Mouse (Mus musculus) adrenal gland (tissue): ENCODE results near the gene Rnf19b.

Experiments used
- intact Hi-C: fragments of 180-260 bp; cut with DNase I; formaldehyde crosslinking; loops from one replicate; pipeline ENCODE4 v1.15.1; 2025

The Rnf19b gene

DNA sequence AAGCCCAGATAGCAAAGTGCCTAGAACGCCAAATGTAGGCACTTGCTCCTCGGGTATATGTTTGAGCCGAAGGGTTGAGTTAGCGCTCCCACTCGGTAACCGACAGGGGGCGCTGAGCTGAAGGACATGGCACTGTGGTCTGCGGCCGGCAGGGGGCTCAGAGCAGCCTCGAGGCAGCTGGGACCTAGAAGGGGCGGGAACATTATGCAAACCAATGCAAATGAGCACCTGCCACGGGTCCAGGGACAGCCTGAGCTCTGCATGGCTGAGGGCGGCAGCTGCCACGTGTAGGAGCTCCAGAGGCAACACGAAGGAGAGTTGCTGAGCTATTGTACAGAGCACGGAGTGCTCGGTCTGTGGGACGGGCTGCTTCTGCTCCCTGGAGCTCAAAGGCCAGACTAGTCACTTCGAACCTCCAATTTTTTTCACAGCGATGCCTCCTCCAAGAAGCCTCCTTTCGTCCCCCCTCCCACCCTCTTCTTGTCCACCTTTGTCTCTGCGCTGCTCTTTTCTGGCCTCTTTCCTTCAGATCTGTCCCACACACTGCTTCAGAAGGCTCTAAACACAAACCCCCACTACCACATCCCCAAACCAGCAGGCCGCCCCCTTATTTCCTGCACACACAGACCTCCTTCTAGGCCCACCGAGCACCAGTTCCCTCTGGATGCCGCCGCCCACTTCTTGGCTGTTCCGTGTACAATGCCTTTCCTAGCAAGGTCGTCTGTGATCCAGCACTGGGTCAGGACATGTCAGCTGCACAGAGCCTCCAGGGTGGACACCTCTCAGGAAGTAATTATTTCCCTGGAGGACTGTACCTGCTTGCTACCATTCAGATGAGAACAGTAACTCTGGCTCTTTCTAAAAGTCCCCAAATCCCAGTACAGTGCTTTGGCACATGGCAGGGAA is 55.3 kb downstream of the Rnf19b start:
- intact Hi-C loops, result no loop called here

DNA sequence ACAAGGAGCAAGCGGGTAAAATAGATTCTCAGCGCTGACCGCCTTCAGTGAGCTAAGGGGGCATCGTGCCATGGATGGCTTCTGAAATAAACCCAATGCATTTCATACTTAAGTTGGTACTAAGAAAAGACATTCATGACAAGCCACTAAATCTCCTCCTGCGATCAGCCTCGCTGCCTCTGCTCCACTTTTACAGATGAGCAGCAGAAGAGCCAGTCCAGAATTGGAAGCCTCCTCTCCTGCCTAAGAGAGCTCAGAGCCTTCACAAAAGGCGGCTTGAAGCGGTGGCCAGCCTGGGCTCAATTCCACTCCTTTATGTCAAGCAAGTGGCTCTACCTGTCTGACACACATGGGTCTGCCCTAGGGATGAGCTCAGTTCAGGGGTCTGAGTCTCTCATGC is 58.6 kb downstream of the Rnf19b start:
- intact Hi-C loops, result no loop called here

DNA sequence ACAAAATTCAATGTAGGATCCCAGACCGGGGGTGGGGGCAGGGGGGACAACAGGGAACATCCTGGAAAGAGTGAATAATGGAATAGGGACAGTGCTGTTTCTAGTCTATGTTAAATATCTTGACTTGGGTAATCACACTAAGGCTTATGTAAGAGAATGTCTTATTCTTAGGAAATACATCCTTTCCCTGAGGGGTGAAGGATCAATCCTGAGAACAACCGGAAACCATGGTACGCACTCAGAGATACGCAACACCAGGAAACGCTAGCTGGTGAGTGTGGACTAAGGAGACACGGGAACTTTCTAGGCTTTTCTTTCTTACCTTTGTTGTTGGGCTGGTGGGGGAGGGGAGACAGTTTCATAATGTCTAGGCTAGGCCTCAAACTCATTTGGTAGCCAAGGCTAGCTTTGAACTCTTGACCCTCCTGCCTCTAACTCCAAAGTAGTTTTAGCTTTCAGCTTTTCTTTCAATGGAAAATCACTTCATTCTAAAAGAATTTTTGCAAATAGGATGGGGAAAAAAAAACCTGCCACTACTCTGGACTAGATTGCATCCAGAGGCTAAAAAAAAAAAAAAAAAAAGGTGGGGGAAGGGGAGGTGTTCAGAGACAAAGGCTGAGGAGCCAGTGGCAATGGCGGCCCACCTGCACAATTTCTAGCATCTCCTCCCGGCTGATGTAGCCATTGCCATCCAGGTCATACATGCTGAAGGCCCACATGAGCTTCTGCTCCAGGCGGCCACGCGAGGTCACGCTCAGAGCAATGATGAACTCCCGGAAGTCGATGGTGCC is 59.8 kb downstream of the Rnf19b start:
- intact Hi-C loops, result no loop called here

DNA sequence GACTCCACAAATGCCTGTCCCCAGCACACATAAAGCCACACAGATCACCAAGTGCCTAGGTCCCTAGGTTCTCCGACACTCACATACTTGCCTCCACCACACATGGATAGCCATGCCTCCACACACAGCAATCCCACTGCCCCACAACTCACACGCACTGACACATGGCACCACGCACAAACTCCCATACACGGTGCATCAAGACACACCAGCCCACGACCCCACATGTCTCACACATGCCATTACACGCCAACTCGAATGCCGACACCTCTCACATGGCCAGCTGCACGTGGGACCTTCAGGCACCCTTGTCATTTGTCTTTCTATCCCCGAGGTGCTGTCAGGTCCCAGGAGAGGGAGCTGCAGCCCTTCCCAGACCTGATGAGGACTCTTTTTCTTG is 61.6 kb downstream of the Rnf19b start:
- intact Hi-C loops, result no loop called here

DNA sequence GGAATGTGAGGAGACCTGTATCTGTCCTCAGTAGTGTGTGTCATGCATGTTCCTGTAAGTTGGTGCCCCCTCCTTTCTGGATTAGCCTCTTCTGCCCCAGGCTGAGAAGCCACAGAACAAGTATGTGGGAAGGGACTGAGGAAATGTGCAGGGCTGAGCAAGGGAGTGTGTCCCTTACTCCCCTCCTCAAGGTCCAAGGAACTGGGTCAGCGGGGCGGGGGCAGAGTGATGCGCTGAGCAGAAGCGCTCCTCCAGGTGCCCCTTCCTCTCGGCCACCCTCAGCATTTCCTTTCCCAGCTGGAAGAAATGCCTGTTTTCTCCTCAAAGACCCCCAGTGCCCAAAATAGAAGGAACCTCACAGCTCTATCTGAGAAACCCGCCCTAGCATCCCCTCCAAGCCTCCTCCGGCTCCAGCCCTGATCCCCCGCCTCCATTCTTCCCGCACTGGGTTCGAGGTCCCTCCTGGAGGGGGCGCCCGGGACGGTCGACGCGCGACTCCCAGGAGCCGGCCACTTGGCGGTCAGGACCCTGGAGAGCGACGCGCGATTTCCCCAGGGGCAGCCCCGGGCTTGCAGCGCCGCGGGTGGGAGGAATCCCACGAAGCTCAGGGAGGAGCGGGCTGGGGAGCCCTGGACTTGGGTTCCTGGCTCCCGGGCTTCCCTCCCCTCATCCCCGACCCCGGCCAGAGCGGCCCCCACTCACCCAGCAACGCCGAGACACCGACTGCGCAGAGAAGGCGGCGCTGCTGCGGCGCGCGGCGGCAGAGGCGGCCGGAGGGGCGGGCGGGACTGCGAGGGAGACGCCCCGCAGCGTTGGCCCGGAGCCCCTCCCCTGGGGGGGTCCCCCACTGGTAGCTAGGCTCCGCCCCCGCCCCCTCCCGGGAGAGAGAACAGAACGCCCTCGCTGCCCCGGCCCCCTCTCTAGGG is 62.7 kb downstream of the Rnf19b start:
- intact Hi-C loops, result no loop called here

DNA sequence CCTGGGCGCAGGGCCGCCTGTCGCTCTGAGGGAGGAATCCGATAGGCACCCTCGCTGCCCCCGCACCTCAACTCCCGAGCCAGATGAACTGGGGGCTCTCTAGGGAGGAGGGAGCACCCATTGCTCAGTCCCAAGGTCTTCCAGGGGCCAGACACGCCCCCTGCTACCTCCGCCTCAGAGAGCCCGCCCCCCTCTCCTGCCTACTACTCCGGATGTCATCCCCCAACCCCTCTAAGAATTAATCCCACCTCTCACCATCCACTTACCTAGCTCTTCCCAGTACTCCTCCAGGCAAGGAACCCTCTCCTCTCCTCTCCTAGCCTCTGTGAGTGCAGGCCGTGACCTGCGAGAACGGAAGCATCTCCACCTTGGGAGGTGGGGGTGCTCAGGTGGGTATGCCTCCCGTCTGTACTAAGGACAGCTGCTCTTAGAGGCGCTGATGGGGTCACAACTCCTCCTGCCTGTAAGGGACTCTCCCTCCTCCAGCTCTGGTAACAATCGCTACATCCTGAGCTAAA is 63.6 kb downstream of the Rnf19b start, which contains the start of gene Hpca:
Hpca (minus strand) TSS at position 468 of the 518 bp plus-strand sequence.
- intact Hi-C loops, result no loop called here

DNA sequence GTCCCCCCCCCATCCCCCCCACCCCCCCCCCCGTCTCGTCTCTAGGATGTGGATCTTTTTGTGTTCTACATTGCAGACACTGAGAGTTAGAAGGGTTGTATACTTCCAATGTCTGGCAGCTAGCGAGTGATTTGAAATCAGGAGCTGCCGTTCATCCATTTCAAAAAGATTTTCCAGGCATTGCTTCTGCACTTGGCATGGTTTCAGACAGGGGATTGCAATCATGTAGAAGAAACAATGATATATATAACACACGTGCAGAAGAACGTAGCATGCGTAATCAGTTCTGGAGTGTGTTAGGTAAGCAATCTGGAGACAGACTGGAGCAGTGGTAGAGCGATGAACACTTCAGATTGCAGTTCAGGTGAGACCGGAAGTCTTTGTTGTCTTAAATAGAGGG is 64.0 kb downstream of the Rnf19b start:
- intact Hi-C loops, result no loop called here

DNA sequence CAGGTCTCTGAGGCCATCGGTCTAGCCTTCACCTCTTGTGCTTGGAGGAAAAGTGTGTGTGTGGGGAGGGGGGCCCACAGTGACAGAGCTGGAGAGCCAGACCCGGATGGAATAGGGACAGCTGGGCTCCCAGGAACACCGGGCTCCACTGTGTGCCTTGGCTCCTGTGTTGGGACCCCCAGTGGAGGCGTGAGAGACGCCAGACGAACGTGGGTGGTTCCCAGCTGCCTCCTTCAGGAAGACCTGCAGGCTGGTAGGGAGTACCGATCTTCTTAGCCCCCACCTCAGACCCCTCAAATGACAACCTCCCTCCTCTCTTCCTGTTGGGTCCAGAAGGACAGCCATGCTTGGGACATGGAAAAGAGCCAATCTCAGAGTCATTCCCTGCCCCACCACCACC is 64.6 kb downstream of the Rnf19b start:
- intact Hi-C loops, result no loop called here

DNA sequence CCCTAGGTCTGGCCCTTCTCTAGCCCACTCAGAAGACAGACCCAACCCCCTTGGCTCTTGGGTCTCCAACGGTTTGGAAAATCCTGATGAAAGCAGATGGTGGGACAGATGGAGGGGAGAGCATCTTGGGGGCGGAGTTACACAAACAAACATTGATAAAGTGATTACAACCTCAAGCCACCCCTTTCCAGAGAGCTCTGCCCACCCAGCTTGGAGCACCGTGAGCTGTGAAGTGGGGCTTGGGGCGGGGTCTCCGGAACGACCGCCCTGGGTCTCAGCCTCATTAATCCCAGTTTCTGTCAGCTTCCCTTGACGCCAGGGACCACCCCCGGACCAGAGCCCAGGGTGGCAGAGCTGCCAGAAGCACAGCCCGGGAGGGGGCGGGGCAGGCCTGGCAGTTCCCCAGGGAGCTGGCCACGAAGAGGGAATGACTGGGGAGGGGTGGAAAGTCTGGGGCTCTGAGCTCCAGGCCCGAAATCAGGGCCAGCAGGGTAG is 66.6 kb downstream of the Rnf19b start:
- intact Hi-C loops, result no loop called here

DNA sequence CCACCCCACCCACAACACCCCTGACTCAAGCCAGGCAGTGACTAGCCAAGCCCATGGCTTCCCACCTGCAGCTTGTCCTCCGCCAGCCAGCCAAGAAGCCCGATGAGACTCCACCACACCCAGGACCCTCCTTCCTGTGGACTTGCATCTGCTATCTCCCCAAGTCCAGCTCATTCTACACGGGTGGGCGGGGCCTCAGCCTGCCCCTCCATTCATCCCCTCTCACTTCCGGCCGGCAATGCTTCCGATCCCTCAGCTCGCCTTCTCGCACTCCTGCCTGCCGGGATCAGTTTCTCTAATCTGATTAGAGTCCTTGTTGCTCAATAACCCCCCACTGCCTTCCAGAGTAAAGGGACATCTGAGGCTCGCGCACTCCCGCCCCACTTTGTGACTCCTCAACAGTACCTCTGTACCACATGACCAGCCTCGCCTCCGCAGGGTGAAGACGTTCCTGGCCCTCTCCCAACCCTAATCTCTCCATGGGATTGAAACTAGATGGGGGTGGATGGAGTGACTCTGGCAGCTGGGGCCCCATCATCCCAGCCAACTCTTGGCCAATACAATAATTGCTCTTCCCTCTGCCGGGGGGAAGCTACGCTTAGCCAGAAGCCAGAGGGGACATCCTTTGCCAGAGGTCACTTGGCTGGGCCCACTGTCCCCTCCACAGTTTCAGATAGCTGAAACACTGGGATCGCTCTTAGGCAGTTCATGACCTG is 67.8 kb downstream of the Rnf19b start:
- intact Hi-C loops, result no loop called here

DNA sequence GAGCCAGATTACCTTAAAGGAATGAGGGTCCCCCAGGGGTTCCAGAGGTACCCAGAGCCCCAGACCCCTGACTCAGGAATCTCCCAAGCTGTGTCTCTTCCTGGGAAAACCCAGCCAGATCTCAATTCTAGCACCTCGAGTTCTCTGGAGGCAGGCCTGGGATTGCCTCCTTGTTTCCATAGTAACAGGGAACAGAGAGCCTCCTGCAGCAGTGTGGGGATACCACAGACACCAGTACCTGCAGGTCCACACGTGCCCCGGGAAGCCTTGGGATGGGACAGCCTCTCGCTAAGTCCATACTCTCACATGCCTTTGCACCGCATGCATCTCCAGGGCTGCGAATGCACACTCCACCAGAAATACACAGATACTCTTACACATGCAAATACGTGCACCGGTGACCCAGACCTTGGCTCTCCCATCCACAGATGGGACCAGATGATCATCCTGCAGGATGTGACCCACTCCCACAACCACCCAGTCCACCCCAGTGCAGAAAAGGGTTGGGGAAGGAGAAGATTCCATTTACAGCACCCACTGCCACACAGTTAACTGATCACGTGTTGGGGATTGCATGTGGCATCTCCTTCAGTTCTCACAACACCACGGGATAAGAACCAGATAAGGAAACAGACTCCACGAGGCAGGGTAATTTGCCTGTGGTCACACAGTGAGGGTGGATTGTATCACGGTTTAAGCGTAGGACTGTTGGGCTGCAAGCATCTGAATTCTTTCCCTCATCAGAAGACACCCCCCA is 70.7 kb downstream of the Rnf19b start:
- intact Hi-C loops, result no loop called here

DNA sequence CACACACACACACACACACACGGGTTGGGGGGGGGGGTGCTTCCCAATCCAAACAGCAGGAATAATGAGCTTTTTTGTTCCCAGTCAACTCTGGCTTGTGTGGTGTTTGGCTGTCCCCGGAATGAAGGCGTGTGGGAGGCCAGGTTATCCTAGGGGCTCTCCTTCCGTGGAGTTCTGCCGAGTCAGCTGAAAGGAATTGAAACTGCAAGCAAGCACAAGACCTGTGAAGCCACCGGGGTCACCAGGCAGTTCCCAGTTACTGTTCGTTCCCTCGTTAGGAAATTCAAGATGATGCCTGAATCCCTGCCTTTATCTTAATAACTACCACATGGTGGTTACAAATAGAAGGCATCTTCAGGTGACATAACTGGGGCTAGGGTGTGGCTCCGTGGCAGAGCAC is 71.3 kb downstream of the Rnf19b start:
- intact Hi-C loops, result no loop called here

DNA sequence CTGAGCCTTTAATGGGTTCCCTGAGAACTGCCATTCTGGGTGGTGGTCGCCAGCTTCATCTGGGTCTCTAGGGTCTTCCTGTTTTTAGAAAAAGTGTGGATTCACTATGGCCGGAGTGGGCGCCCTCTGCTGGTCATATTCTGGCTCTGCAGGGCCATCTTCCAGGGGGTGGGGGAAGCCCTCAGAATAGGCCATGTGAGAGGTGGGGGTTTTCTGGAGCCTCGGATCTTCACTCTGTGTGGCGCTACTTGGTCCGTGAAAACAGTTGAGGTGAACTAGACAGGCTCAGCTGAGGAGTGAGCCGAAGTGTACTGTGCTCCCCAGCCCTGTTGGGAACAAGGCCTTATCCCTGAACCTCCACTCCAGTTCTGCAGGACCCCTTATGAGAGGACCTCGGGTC is 72.1 kb downstream of the Rnf19b start:
- intact Hi-C loops, result loop anchor here (5.0 to 10.0 kb wide), 2 partner anchors 152 to 325 kb away; no protein-coding TSS in a partner anchor

DNA sequence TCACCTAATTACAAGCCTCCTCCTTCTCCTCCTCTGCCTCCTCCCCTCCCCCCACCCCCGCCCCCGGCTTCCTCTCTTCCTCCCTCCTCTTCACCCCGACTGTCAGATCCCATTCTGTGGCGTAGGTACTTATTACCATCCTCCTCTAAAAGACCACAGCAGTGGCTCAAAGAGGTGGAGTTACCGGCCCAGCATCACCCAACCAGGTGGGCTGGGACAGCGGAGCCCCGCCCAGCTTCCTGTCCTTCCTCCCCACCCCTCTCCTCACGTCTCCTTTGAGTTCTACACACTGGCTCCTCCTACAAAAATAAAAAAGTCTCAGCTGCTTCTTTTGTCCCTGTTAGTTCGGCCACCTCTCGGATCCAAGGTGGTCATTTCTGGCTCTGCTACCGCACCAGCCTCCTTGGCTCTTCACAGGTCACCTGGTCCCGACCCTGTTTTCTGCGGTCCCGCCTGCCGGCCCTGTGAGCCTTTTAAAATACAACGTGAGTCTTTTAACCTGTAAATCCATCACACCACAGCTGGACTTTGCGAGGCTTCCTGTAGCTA is 72.8 kb downstream of the Rnf19b start:
- intact Hi-C loops, result loop anchor here (5.0 to 10.0 kb wide), 2 partner anchors 151 to 324 kb away; no protein-coding TSS in a partner anchor

DNA sequence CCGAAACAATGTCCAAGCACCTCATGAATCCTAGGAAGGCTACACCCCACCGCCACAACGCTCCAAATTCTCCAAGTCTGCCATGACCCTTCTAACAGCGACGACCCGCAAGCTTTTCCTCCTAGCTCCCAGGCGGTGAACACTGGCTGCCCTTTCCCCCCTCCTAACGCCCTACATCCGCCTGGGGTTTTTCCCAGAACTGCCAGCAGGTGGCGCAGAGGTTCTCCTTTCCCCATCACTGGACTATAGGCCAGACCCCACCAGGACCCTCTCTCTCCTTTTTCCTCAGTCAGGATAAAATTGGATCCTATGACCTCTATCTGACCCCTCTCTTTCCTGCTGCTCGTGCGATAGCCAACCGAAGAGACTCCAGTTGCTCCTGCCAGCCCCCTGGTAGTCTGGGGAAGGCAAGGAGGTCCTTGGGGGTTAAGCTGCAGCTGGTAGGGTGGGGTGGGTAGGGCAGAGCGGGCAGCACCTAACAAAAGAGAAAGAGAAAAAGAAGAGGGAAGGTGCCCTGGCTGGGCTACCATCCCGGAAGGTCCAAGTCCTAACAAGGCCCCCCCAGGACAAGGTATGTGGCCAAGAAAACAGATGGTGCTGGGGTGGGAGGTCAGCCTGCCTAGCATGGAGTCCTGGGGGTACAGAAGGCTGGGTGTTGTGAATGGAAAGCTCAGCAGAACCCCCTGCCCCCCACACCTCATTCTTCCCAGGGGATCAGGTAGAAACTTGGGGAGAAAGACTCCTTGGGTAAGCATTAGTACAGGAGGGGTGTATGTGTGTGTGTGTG is 76.9 kb downstream of the Rnf19b start:
- intact Hi-C loops, result loop anchor here (5.0 to 10.0 kb wide), 3 partner anchors 42 to 320 kb away; no protein-coding TSS in a partner anchor
